Mouse (Mus musculus): ENCODE data around the gene 1700088E04Rik.

DNA sequence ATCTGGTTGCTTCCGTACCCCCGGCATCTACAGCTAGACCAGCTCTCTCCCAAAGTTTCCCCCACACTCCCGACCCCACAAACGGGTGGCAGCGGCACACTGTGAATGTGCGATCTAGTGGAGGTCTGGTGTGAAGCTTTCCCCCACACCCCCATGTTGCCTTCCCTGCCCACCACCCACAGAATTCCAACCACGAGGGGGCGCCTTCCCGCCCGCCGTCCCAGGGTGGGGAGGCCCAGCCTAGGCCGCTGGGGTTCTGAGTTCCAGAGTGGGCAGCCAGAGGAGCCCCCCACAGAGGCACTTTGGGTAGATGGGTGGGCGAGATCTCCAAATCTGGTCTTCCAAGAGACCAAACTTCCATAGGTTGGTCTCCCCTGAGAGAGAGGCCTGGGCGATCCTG is 21.8 kb upstream of the 1700088E04Rik start:
- TF ChIP-seq CTCF (IDR thresholded peaks at IDR 0.05; ENCODE audit: low read depth) (peak; percentile 35; the same call in 1 of the 2 replicates), EP300 (IDR thresholded peaks at IDR 0.05; ENCODE audit: low read depth) (no peak)
